Mouse (Mus musculus): ENCODE measurements around the gene Hist2h4. TPM values are rescaled to one million over a fixed set of nuclear protein-coding genes. Genes with fewer than 3 reads are reported as not detected.

Hist2h4 gene
- polyA plus RNA-seq, 1 experiment from 2014 or later, result 5.0 TPM

DNA sequence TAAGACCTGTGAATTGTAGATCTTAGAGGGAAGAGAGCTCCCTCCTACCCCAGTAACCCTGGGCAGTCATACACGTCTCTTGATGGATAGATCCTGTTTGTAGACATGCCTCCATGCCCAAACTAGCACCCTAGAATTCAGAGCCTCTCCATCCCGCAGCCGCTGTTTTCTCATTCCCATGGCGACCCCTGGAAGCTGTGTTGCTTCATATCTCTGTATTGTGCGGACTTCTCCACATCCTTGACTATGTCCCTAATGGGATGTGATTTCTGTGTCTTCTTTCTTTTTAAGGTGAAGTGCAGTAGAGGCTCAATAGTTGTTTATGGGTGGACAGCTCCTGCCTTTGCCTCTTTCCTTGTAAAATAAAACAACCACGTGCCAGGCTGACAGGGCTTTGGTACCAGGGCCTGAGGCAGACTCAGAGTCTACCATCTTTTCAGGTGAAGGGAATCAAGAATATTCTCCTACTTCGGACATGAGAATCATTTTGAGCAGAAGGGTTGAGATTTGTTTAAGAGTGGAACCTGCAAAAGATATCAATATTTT is 1.4 kb upstream of the Hist2h4 start:
- peak overlapping the region; percentile 84 for H3K4me2 ChIP-seq
- 74% methylated on average over 7 of the region's 7 CpGs for WGBS
- H3K4me1 ChIP-seq (replicated peaks; ENCODE audit: control insufficient read depth, insufficient read depth, low read length), result peaks cover 17% of the 10 kb centered on the region
- H3K36me3 ChIP-seq (ENCODE audit: control insufficient read depth, insufficient read depth, low read length), result no peaks in the 10 kb centered on the region
- H3K27me3 ChIP-seq (replicated peaks; ENCODE audit: control insufficient read depth, insufficient read depth, low read length), result no peaks in the 10 kb centered on the region
- ATAC-seq (replicated peaks; ENCODE audit: low FRiP score), result no peak
- no peak for DNase-seq (ENCODE audit: low spot score)
- peak overlapping the region; percentile 100 for H3K27ac ChIP-seq (ENCODE audit: low read depth, low read length)
- no peaks in the 10 kb centered on the region for H3K9me3 ChIP-seq (ENCODE audit: control insufficient read depth, low read length)
- peak overlapping the region; percentile 93 for H3K9ac ChIP-seq (ENCODE audit: low read depth, low read length)
- peak overlapping the region; percentile 56 for H3K4me3 ChIP-seq (ENCODE audit: low read depth, low read length)

- Histone ChIP-seq H3K36me3 (ENCODE audit: control insufficient read depth, insufficient read depth, low read length) (no peaks in the 10 kb centered on the region), H3K4me1 (replicated peaks; ENCODE audit: control insufficient read depth, insufficient read depth, low read length) (peaks cover 17% of the 10 kb centered on the region), H3K27ac (ENCODE audit: low read depth, low read length) (peak overlapping the region; percentile 100), H3K4me3 (ENCODE audit: low read depth, low read length) (peak overlapping the region; percentile 56), H3K27me3 (replicated peaks; ENCODE audit: control insufficient read depth, insufficient read depth, low read length) (no peaks in the 10 kb centered on the region), H3K9ac (ENCODE audit: low read depth, low read length) (peak overlapping the region; percentile 93), H3K4me2 (peak overlapping the region; percentile 84), H3K9me3 (ENCODE audit: control insufficient read depth, low read length) (no peaks in the 10 kb centered on the region)
- WGBS, result 10% methylated on average over 27 of the region's 27 CpGs
- ATAC-seq (replicated peaks; ENCODE audit: low FRiP score) (0 out of 2 replicates have a peak, but pooled peaks have one; percentile 24), DNase-seq (ENCODE audit: low spot score) (peak; percentile 76)
These were observed 670 bp upstream of the Hist2h4 start for GRCm38 (mm10) chr3:96263558-96264403.

DNA sequence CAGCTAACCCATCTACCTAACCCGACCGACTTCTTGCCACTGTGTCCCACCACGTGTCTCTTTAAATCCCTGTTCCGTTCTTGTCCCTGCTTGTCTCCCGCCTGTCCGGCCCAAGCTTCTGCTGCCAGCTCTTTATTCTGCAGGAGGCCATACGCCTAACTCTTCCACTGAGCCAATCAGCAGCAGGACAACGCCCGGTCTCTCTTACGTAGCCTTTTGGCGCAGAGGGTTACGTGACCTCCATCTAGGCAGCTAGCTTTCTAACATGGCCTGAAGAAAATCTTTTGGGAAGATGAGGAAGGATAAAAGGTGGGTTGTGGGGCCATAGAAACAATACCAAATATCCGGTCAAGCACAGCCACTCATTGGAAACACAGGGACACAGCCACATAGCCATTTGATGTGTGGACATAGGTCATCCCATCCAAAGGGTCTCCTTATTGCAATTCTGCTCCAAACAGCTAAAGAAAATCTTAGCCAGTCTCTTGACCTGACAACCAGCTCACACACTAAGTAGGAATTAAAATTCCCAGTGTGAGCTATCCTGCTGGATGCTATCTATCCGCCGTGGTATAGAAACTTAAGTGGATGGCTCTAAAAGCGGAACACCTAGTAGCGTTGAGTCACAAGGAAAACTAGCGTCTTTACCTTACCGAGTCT is 765 bp downstream of the Hist2h4 start:
- peak overlapping the region; percentile 100 for H3K27ac ChIP-seq (ENCODE audit: low read depth, low read length)
- peak; percentile 75 for DNase-seq (ENCODE audit: low spot score)
- ATAC-seq (replicated peaks; ENCODE audit: low FRiP score), result peak; percentile 77
- H3K4me2 ChIP-seq, result peak overlapping the region; percentile 84
- H3K4me1 ChIP-seq (replicated peaks; ENCODE audit: control insufficient read depth, insufficient read depth, low read length), result peaks cover 17% of the 10 kb centered on the region
- H3K27me3 ChIP-seq (replicated peaks; ENCODE audit: control insufficient read depth, insufficient read depth, low read length), result no peaks in the 10 kb centered on the region
- H3K4me3 ChIP-seq (ENCODE audit: low read depth, low read length), result peak overlapping the region; percentile 56
- 2% methylated on average over 19 of the region's 19 CpGs for WGBS
- no peaks in the 10 kb centered on the region for H3K36me3 ChIP-seq (ENCODE audit: control insufficient read depth, insufficient read depth, low read length)
- no peaks in the 10 kb centered on the region for H3K9me3 ChIP-seq (ENCODE audit: control insufficient read depth, low read length)
- peak overlapping the region; percentile 93 for H3K9ac ChIP-seq (ENCODE audit: low read depth, low read length)

DNA sequence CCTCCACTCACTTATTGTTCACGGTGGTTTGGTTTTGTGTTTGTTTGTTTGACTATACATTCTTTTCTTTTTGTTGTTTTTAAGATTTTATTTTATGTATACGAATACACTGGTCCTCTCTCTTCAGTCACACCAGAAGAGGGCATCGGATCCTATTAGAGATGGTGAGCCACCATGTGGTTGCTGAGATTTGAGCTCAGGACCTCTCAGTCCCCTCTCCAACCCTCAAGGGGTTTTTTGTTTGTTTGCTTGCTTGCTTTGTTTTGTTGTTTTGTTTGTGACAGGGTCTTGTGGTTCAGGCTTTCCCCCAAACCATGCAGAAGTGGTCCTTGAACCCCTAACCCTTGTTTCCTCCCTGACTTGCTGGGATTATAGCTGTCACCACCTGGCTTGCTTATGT is 1.5 kb downstream of the Hist2h4 start:
- ATAC-seq (replicated peaks; ENCODE audit: low FRiP score) (no peak), DNase-seq (ENCODE audit: low spot score) (no peak)
- Histone ChIP-seq H3K4me2 (peak overlapping the region; percentile 84), H3K9me3 (ENCODE audit: control insufficient read depth, low read length) (no peaks in the 10 kb centered on the region), H3K27ac (ENCODE audit: low read depth, low read length) (peak overlapping the region; percentile 100), H3K4me1 (replicated peaks; ENCODE audit: control insufficient read depth, insufficient read depth, low read length) (peaks cover 17% of the 10 kb centered on the region), H3K9ac (ENCODE audit: low read depth, low read length) (peak overlapping the region; percentile 93), H3K27me3 (replicated peaks; ENCODE audit: control insufficient read depth, insufficient read depth, low read length) (no peaks in the 10 kb centered on the region), H3K4me3 (ENCODE audit: low read depth, low read length) (peak overlapping the region; percentile 56; the same call in 1 of the 2 replicates), H3K36me3 (ENCODE audit: control insufficient read depth, insufficient read depth, low read length) (no peaks in the 10 kb centered on the region)
- WGBS, result 62% methylated on average over 3 of the region's 3 CpGs

DNA sequence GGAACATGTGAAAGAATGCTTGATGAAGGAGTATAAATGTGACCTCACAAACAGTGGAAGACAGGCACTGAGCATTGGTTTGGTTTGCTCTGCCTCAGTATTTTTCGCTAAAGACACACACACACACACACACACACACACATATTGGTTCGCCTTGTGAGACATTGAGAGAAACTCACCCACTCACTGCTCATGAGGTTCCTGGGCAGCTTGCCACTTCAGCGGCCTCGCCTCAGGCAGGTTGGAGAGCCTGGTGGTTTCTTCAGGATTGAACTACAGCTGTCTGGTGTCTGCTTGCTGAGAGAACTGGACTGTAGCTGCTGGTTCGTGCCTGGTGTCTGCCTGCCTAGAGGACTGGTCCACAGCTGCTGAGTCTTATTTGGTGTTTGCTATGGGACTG is 2.9 kb downstream of the Hist2h4 start:
- Histone ChIP-seq H3K4me3 (ENCODE audit: low read depth, low read length) (no peak overlapping the region), H3K27me3 (replicated peaks; ENCODE audit: control insufficient read depth, insufficient read depth, low read length) (no peaks in the 10 kb centered on the region), H3K36me3 (ENCODE audit: control insufficient read depth, insufficient read depth, low read length) (no peaks in the 10 kb centered on the region), H3K4me2 (no peak overlapping the region), H3K9me3 (ENCODE audit: control insufficient read depth, low read length) (no peaks in the 10 kb centered on the region), H3K4me1 (replicated peaks; ENCODE audit: control insufficient read depth, insufficient read depth, low read length) (peaks cover 17% of the 10 kb centered on the region), H3K27ac (ENCODE audit: low read depth, low read length) (no peak overlapping the region), H3K9ac (ENCODE audit: low read depth, low read length) (no peak overlapping the region)
- WGBS, result 92% methylated on average over 5 of the region's 5 CpGs
- DNase-seq (ENCODE audit: low spot score), result no peak
- ATAC-seq (replicated peaks; ENCODE audit: low FRiP score), result no peak

DNA sequence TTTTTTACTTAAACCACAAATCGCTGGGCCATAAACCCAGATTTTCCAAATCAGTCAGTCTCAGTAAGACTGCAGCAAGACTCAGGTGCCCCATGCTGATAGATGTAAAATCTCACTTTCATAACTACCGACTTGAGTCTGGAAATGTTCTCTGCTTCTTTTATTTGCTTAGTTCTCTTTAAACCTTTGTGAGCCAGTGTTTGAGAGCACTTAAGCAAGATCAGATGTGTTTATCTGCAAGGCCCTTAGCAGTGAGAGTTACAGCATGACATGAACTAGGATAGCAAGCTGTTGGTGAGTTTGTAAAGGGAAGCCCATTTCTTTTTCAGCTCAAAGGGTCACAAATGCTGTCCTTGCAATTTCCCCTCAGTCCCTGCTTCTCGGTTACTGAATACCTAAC is 5.9 kb downstream of the Hist2h4 start:
- H3K9me3 ChIP-seq (ENCODE audit: control insufficient read depth, low read length), result no peaks in the 10 kb centered on the region
- ATAC-seq (replicated peaks; ENCODE audit: low FRiP score), result no peak
- no peaks in the 10 kb centered on the region for H3K36me3 ChIP-seq (ENCODE audit: control insufficient read depth, insufficient read depth, low read length)
- WGBS, result 73% methylated on average over 3 of the region's 3 CpGs
- no peak for DNase-seq (ENCODE audit: low spot score)
- no peaks in the 10 kb centered on the region for H3K27me3 ChIP-seq (replicated peaks; ENCODE audit: control insufficient read depth, insufficient read depth, low read length)
- H3K9ac ChIP-seq (ENCODE audit: low read depth, low read length), result no peak overlapping the region
- no peak overlapping the region for H3K27ac ChIP-seq (ENCODE audit: low read depth, low read length)
- H3K4me3 ChIP-seq (ENCODE audit: low read depth, low read length), result no peak overlapping the region
- H3K4me2 ChIP-seq, result no peak overlapping the region
- H3K4me1 ChIP-seq (replicated peaks; ENCODE audit: control insufficient read depth, insufficient read depth, low read length), result peaks cover 20% of the 10 kb centered on the region; the same call in 1 of the 2 replicates

DNA sequence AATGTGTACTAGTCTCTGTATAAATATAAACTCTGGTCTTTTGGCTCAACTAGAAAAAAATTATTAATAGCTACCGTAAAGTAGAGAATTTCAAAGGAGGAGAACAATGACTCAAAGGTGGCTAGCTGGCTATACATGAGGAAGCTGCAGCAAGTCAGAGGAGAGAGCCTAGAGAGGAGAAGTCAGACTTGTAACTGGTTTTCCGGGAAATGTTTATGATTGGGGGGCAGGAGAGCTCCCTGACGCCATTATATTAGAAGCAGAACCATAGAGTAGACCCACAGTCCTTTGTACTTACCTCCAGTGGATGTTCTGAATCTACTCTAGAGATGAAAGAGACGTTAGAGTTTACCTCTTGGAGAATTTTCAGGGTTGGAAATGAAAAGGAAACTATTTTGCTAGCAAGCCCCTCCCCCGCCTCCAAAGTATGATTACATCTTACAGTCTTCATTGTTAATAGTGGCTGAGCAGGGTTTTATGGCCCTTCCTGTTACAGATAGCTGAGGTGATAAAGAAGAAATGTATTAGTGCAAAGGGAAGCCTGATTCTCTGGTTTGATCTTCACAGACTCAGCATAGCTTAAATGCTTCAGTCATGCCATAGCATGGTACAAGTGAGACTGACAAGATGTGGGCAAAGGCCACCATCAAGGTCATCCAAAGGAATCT is 7.1 kb downstream of the Hist2h4 start:
- Histone ChIP-seq H3K4me3 (ENCODE audit: low read depth, low read length) (no peak overlapping the region), H3K4me2 (no peak overlapping the region), H3K9ac (ENCODE audit: low read depth, low read length) (no peak overlapping the region), H3K27ac (ENCODE audit: low read depth, low read length) (no peak overlapping the region), H3K36me3 (ENCODE audit: control insufficient read depth, insufficient read depth, low read length) (no peaks in the 10 kb centered on the region), H3K9me3 (ENCODE audit: control insufficient read depth, low read length) (no peaks in the 10 kb centered on the region), H3K4me1 (replicated peaks; ENCODE audit: control insufficient read depth, insufficient read depth, low read length) (peaks cover 15% of the 10 kb centered on the region; the same call in 1 of the 2 replicates), H3K27me3 (replicated peaks; ENCODE audit: control insufficient read depth, insufficient read depth, low read length) (no peaks in the 10 kb centered on the region)
- no peak for DNase-seq (ENCODE audit: low spot score)
- ATAC-seq (replicated peaks; ENCODE audit: low FRiP score), result no peak
- 75% methylated on average over 5 of the region's 5 CpGs for WGBS

DNA sequence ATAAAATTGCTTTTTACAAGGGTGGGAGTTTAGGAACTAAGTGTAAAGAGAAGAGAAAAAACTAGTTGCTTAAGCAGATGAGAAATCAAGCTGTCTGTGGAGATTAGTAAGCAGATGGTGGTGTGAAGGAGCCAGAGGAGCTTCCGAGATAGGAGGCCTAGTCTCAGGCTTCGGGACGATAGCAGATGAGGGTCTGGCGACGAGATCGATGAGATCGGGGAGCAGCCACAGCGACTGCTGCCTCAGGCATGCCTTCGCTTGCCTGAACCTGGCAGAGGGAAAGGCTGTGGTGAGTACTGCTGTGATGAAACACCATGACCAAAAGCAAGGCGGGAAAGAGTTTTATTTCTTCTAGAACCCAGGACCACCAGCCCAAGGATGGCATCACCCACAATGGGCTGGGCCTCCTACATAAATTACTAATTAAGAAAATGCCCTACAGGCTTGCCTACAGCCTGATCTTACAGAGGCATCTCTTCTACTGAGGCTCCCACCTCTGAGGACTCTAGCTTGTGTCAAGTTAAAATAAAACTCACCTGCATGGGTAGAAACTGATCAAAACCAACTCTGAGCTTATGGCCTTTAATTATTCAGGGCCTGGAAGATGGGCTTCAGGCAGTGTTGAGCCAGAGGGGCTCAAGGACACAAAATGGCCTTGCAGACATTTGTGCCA is 8.3 kb downstream of the Hist2h4 start:
- WGBS, result 28% methylated on average over 10 of the region's 10 CpGs
- Histone ChIP-seq H3K4me2 (peak overlapping the region; percentile 46), H3K27me3 (replicated peaks; ENCODE audit: control insufficient read depth, insufficient read depth, low read length) (no peaks in the 10 kb centered on the region), H3K9me3 (ENCODE audit: control insufficient read depth, low read length) (no peaks in the 10 kb centered on the region), H3K4me3 (ENCODE audit: low read depth, low read length) (0 out of 2 replicates have a peak overlapping the region, but pooled peaks have one; percentile 8), H3K4me1 (replicated peaks; ENCODE audit: control insufficient read depth, insufficient read depth, low read length) (peaks cover 15% of the 10 kb centered on the region; the same call in 1 of the 2 replicates), H3K9ac (ENCODE audit: low read depth, low read length) (peak overlapping the region; percentile 58), H3K27ac (ENCODE audit: low read depth, low read length) (peak overlapping the region; percentile 70; the same call in 1 of the 2 replicates), H3K36me3 (ENCODE audit: control insufficient read depth, insufficient read depth, low read length) (no peaks in the 10 kb centered on the region)
- ATAC-seq (replicated peaks; ENCODE audit: low FRiP score) (peak; percentile 95), DNase-seq (ENCODE audit: low spot score) (no peak)
